Mouse (Mus musculus) bone marrow macrophage, adult 2 months (primary cell): ENCODE data around the gene Slc15a5.

Source experiments
- CTCF ChIP-seq: IDR thresholded peaks from 2 replicates; pipeline ENCODE4 v1.5.1; 2012; ENCODE audit warnings: low read depth, mild to moderate bottlenecking, low read length, moderate library complexity
- POLR2A ChIP-seq: IDR thresholded peaks from 2 replicates; pipeline ENCODE4 v1.6.1; 2012; ENCODE audit warnings: mild to moderate bottlenecking, low read depth, low read length, borderline replicate concordance

- TF ChIP-seq CTCF (peak; percentile 74), POLR2A (no peak)
These were observed 42.1 kb downstream of the Slc15a5 start for GRCm38 (mm10) chr6:138037587-138037986.
